Mouse (Mus musculus): ENCODE data around the gene Dock10. TPM values are rescaled to one million over a fixed set of nuclear protein-coding genes. Genes with fewer than 3 reads are reported as not detected.

Dock10 gene
- polyA plus RNA-seq, 1 experiment from 2014 or later: 5.8 TPM

DNA sequence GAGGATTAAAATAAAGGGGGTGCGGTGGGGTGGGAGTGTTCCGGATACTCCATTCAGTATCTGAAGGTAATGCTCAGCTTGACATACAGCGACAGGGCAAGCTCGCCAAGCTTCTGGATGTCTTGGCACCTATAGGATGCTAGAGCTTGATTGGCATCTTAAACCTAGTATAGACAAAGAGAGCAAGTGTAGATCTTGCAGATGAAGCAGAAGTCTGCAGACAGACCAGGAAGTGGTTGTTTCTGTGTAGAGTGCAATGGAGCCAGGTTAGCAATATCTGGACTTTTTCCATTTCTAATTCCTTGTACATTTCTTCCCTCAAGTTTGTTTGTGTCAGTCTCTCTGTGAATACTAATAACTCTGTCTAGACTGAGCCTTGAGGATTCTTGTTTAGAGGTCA is 122.5 kb downstream of the Dock10 start:
- no peak overlapping the region for H3K27ac ChIP-seq (ENCODE audit: low read depth, low read length)
- H3K27me3 ChIP-seq (replicated peaks; ENCODE audit: control insufficient read depth, insufficient read depth, low read length): no peaks in the 10 kb centered on the region
- no peak overlapping the region for H3K9ac ChIP-seq (ENCODE audit: low read depth, low read length)
- ATAC-seq: no peak
- H3K4me2 ChIP-seq (ENCODE audit: low read length): no peak overlapping the region
- H3K36me3 ChIP-seq (ENCODE audit: control insufficient read depth, insufficient read depth, low read length): no peaks in the 10 kb centered on the region
- peaks cover under 1% of the 10 kb centered on the region; the same call in 1 of the 2 replicates for H3K4me1 ChIP-seq (ENCODE audit: control insufficient read depth, insufficient read depth, low read depth, low read length)
- 97% methylated on average over 4 of the region's 4 CpGs for WGBS
- no peak overlapping the region for H3K4me3 ChIP-seq (ENCODE audit: low read length)
- H3K9me3 ChIP-seq (ENCODE audit: control insufficient read depth, low read length): no peaks in the 10 kb centered on the region

DNA sequence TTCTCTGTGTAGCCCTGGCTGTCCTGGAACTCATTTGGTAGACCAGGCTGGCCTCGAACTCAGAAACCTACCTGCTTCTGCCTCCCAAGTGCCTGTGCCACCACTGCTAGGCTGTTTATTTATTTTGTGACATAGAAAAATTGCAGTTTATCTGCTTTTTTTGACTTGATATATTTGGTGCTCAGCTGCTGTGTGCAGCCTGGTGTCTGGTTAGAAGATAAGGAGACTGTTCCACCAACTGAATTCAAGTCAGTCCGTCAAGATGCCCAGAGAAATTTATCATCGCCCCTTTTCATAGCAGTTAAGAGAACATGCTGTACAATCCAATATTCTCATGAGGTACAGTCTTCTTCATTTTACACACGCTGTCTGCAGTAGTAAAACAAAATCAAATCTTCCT is 124.8 kb downstream of the Dock10 start:
- H3K4me3 ChIP-seq (ENCODE audit: low read length): no peak overlapping the region
- H3K9ac ChIP-seq (ENCODE audit: low read depth, low read length): no peak overlapping the region
- H3K4me2 ChIP-seq (ENCODE audit: low read length): no peak overlapping the region
- H3K27ac ChIP-seq (ENCODE audit: low read depth, low read length): no peak overlapping the region
- no peak for ATAC-seq
- H3K9me3 ChIP-seq (ENCODE audit: control insufficient read depth, low read length): no peaks in the 10 kb centered on the region
- H3K4me1 ChIP-seq (ENCODE audit: control insufficient read depth, insufficient read depth, low read depth, low read length): peaks cover 4% of the 10 kb centered on the region; the same call in 1 of the 2 replicates
- no peaks in the 10 kb centered on the region for H3K27me3 ChIP-seq (replicated peaks; ENCODE audit: control insufficient read depth, insufficient read depth, low read length)
- H3K36me3 ChIP-seq (ENCODE audit: control insufficient read depth, insufficient read depth, low read length): no peaks in the 10 kb centered on the region
- 87% methylated on average over 4 of the region's 4 CpGs for WGBS

DNA sequence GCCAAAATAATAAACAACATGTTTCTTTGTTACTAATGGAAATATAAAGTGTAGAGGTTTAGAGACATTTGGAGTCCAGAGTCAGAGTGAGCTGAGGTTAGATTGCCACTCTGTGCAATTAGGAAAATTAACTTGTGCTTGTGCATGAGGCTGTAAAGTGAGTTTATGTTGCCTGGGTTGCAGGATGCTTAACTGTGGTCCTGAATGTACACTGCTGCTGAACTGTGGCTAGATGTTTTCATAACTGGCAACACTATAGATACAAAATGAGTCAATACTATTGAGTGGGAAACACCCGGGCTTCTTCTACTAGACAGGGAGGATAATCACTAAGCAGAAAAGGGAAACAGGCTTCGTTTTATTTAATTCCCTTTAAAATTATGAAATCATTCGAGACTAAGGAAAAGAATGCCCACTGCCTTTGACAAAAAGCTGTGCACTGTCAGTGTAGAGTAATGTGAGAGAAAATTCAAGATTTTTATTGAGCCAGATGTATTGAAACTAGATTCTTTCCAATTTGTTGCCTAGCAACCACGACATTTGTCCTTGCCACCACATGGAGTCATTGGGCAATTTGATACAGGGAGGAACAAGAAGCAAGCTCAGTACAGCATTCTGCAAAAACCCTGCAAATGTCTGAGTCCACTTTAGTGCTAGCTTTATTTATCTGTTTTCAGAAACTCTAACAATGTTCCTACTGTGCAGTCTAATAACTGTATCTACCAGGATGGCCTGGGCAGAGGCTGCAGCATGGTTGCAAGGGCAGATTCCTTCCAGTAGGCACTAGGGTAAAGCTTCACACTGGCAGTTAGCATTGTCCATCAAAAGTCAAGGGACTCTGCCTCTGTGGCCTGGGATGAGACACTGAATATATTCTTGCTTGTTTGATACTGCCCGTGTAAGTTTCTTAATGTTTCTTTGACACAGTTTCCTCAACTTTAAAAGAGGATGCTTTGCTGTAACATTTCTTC is 127.9 kb downstream of the Dock10 start:
- no peak overlapping the region for H3K4me2 ChIP-seq (ENCODE audit: low read length)

DNA sequence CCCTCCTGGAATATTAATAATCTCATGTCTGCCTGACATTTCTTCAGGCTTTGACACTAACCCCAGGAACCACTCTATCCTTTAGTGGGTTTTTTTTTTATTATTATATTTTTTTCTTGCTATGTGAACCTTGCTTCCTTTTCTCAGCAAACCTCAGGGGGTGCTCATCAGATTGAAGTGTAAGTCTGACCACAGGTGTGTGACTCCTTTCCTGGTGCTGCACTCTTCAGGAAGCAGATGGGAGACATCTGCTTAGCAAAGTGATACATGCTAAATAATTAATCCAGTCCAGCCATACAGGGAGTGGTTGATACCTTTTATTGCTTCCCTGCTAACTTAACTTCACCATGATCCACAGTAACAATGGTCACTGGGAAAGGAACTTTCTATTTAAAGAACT is 130.3 kb downstream of the Dock10 start:
- H3K9ac ChIP-seq (ENCODE audit: low read depth, low read length): no peak overlapping the region
- H3K27me3 ChIP-seq (replicated peaks; ENCODE audit: control insufficient read depth, insufficient read depth, low read length): no peaks in the 10 kb centered on the region
- H3K4me1 ChIP-seq (ENCODE audit: control insufficient read depth, insufficient read depth, low read depth, low read length): peaks cover 4% of the 10 kb centered on the region; the same call in 1 of the 2 replicates
- H3K27ac ChIP-seq (ENCODE audit: low read depth, low read length): no peak overlapping the region
- H3K4me2 ChIP-seq (ENCODE audit: low read length): no peak overlapping the region
- H3K4me3 ChIP-seq (ENCODE audit: low read length): no peak overlapping the region
- H3K9me3 ChIP-seq (ENCODE audit: control insufficient read depth, low read length): no peaks in the 10 kb centered on the region
- H3K36me3 ChIP-seq (ENCODE audit: control insufficient read depth, insufficient read depth, low read length): no peaks in the 10 kb centered on the region
- ATAC-seq: no peak

More for the DNA sequence above, 127.9 kb downstream of the Dock10 start:
- Histone ChIP-seq H3K27ac (ENCODE audit: low read depth, low read length) (peak overlapping the region; percentile 54), H3K9me3 (ENCODE audit: control insufficient read depth, low read length) (no peaks in the 10 kb centered on the region), H3K4me3 (ENCODE audit: low read length) (no peak overlapping the region), H3K4me1 (ENCODE audit: control insufficient read depth, insufficient read depth, low read depth, low read length) (peaks cover 4% of the 10 kb centered on the region; the same call in 1 of the 2 replicates), H3K9ac (ENCODE audit: low read depth, low read length) (no peak overlapping the region), H3K36me3 (ENCODE audit: control insufficient read depth, insufficient read depth, low read length) (no peaks in the 10 kb centered on the region), H3K27me3 (replicated peaks; ENCODE audit: control insufficient read depth, insufficient read depth, low read length) (no peaks in the 10 kb centered on the region)
- peak; percentile 86 for ATAC-seq
- 25% methylated on average over 5 of the region's 5 CpGs for WGBS

DNA sequence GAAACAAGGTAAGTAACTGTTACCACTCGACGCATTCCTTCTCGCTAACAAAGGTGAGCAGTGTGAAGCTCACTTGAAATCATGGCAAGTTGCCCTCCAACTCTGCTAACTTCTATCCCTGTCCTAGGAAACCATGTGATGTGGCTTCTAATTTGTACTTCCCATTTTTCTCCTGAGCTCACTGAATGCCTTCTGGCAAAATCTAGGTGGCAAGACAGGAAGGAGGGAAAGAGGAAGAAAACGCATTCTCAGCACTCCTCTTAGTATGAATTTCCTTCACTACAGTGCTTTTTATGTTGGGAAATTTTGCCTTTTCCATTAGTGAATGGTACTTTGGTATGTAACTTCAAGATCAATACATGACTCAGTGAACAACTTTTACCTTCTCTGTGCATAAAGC is 131.5 kb downstream of the Dock10 start:
- H3K9ac ChIP-seq (ENCODE audit: low read depth, low read length): no peak overlapping the region
- H3K27me3 ChIP-seq (replicated peaks; ENCODE audit: control insufficient read depth, insufficient read depth, low read length): no peaks in the 10 kb centered on the region
- H3K27ac ChIP-seq (ENCODE audit: low read depth, low read length): no peak overlapping the region
- no peak overlapping the region for H3K4me2 ChIP-seq (ENCODE audit: low read length)
- peaks cover 4% of the 10 kb centered on the region; the same call in 1 of the 2 replicates for H3K4me1 ChIP-seq (ENCODE audit: control insufficient read depth, insufficient read depth, low read depth, low read length)
- H3K4me3 ChIP-seq (ENCODE audit: low read length): no peak overlapping the region
- 95% methylated on average over 4 of the region's 4 CpGs for WGBS
- no peak for ATAC-seq
- H3K36me3 ChIP-seq (ENCODE audit: control insufficient read depth, insufficient read depth, low read length): no peaks in the 10 kb centered on the region
- no peaks in the 10 kb centered on the region for H3K9me3 ChIP-seq (ENCODE audit: control insufficient read depth, low read length)

DNA sequence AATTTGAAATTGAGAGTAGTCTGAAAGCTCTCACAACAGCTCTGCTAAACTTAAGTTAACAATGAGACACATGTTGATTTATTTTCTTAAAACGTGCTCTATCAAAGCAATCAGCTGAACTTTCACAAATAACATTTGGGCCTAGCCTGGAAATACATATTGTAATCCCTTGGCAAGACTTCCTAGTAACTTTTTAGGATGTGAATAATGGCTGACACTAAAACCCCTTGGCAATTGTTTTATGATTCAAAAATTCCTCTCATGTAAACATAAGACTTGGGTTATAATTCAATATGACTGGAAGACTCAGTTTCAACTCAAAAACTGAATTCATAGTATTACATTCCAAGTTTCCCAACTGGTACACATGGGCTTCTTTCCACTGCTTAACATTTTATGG is 133.0 kb downstream of the Dock10 start:
- H3K4me2 ChIP-seq (ENCODE audit: low read length): no peak overlapping the region
- no peak for ATAC-seq
- H3K4me1 ChIP-seq (ENCODE audit: control insufficient read depth, insufficient read depth, low read depth, low read length): no peaks in the 10 kb centered on the region
- H3K27me3 ChIP-seq (replicated peaks; ENCODE audit: control insufficient read depth, insufficient read depth, low read length): no peaks in the 10 kb centered on the region
- no peaks in the 10 kb centered on the region for H3K36me3 ChIP-seq (ENCODE audit: control insufficient read depth, insufficient read depth, low read length)
- no peak overlapping the region for H3K27ac ChIP-seq (ENCODE audit: low read depth, low read length)
- WGBS: 68% methylated on average over 1 of the region's 1 CpGs
- no peaks in the 10 kb centered on the region for H3K9me3 ChIP-seq (ENCODE audit: control insufficient read depth, low read length)
- no peak overlapping the region for H3K9ac ChIP-seq (ENCODE audit: low read depth, low read length)
- H3K4me3 ChIP-seq (ENCODE audit: low read length): no peak overlapping the region

DNA sequence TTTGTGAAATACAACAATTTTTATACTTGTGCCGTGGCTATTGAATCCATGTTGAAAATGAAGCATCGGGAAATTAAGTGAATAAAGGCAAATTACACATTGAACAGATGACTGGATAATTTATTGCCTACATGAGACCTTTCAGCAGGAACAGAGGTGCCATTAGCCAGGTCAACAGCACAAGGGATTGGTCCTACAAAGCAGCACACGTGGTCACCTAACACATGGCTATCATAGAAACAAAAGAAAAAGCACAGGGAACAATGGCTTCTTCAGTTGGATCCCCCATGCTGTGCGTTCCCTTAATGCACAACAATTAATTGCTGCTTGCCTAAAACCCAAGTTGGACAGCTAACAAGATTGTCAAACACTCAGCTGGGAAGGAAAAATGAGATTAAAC is 133.8 kb downstream of the Dock10 start:
- Histone ChIP-seq H3K4me3 (ENCODE audit: low read length) (no peak overlapping the region), H3K4me2 (ENCODE audit: low read length) (no peak overlapping the region), H3K4me1 (ENCODE audit: control insufficient read depth, insufficient read depth, low read depth, low read length) (no peaks in the 10 kb centered on the region), H3K9me3 (ENCODE audit: control insufficient read depth, low read length) (no peaks in the 10 kb centered on the region), H3K9ac (ENCODE audit: low read depth, low read length) (no peak overlapping the region), H3K36me3 (ENCODE audit: control insufficient read depth, insufficient read depth, low read length) (no peaks in the 10 kb centered on the region), H3K27ac (ENCODE audit: low read depth, low read length) (no peak overlapping the region), H3K27me3 (replicated peaks; ENCODE audit: control insufficient read depth, insufficient read depth, low read length) (no peaks in the 10 kb centered on the region)
- ATAC-seq: no peak
- WGBS: 47% methylated on average over 4 of the region's 4 CpGs

DNA sequence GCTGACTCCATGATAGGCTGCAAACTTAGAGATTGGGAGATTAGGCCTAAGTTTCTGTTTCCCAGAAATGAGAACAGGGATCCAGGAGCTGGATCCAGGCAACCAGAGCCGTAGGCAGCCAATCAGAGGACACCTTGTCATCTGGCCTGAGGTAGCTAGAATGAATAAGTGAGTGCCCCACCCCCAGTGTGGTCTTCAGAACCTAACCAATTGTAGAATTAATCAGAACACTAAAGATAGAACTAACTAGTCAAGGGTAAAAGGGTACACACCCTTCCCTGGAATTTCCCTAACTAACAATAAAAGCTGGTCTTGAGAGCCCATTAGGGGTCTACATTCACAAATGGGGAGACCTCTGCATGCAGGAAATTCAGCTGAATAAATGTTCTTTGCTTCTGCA is 135.7 kb downstream of the Dock10 start:
- Histone ChIP-seq H3K27me3 (replicated peaks; ENCODE audit: control insufficient read depth, insufficient read depth, low read length) (no peaks in the 10 kb centered on the region), H3K4me3 (ENCODE audit: low read length) (no peak overlapping the region), H3K9me3 (ENCODE audit: control insufficient read depth, low read length) (no peaks in the 10 kb centered on the region), H3K9ac (ENCODE audit: low read depth, low read length) (no peak overlapping the region), H3K36me3 (ENCODE audit: control insufficient read depth, insufficient read depth, low read length) (no peaks in the 10 kb centered on the region), H3K4me2 (ENCODE audit: low read length) (no peak overlapping the region), H3K27ac (ENCODE audit: low read depth, low read length) (no peak overlapping the region), H3K4me1 (ENCODE audit: control insufficient read depth, insufficient read depth, low read depth, low read length) (no peaks in the 10 kb centered on the region)
- ATAC-seq: no peak
- WGBS: 88% methylated on average over 1 of the region's 1 CpGs

DNA sequence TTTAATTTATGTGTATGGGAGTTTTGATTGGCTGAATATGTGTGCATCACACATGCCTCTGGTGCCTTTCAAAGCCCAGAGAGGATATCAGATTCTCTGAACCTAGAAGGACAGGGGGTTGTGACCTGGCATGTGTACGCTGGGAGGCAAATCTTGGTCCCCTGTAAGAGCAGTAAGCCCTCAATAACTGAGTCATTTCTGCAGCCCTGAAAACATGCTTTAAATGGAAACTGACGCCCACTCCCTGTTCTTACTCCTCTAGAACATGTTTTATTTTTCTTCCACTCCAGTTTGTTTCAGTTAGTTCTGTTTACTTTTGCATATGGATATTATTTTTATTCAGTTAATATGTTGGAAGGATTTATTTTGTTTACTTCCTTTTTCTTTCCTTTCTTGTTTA is 139.2 kb downstream of the Dock10 start:
- no peak for ATAC-seq
- Histone ChIP-seq H3K9ac (ENCODE audit: low read depth, low read length) (no peak overlapping the region), H3K27ac (ENCODE audit: low read depth, low read length) (no peak overlapping the region), H3K27me3 (replicated peaks; ENCODE audit: control insufficient read depth, insufficient read depth, low read length) (no peaks in the 10 kb centered on the region), H3K4me2 (ENCODE audit: low read length) (no peak overlapping the region), H3K4me3 (ENCODE audit: low read length) (no peak overlapping the region), H3K9me3 (ENCODE audit: control insufficient read depth, low read length) (no peaks in the 10 kb centered on the region), H3K36me3 (ENCODE audit: control insufficient read depth, insufficient read depth, low read length) (no peaks in the 10 kb centered on the region), H3K4me1 (ENCODE audit: control insufficient read depth, insufficient read depth, low read depth, low read length) (no peaks in the 10 kb centered on the region)
- WGBS: 75% methylated on average over 2 of the region's 2 CpGs
